Mouse (Mus musculus) neutrophil, adult 5-6 weeks (primary cell): ENCODE measurements around the gene Ptprt. TPM values are rescaled to one million over a fixed set of nuclear protein-coding genes. Genes with fewer than 3 reads are reported as not detected.

Source experiments
- ATAC-seq: fragments of 151-379, 151-347 bp; 2 replicates; pipeline ENCODE4 v1.8.0; 2017; ENCODE audit warnings: mild to moderate bottlenecking, moderate TSS enrichment; ENCODE audit not compliant: insufficient number of reproducible peaks, poor library complexity, low FRiP score, severe bottlenecking; ENCODE audit errors: extremely low read depth
- total RNA-seq: library from RNA; stranded (forward); fragments of 200-1000 nt; gene quantifications from 2 replicates; pipeline ENCODE4 v1.2.3, GENCODE M21; 2017

The Ptprt gene
- total RNA-seq, 1 experiment from 2014 or later = not detected

DNA sequence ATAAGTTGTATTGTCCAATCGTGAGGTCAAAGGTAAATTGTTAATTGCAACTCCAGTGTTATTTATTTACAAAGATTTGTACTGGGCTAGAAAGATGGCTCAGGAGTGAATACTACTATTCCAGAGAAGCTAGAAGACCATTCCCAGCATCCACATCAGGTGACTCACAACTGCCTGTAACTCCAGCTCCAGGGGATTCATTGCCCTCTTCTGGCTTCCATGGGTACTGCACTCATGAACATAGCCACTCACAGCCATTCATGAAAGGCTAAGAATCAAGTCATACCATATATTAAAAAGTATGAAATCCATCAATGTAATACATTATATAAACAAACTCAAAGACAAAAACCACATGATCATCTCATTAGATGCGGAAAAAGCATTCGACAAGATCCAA is 224.3 kb downstream of the Ptprt start:
- no peak for ATAC-seq

DNA sequence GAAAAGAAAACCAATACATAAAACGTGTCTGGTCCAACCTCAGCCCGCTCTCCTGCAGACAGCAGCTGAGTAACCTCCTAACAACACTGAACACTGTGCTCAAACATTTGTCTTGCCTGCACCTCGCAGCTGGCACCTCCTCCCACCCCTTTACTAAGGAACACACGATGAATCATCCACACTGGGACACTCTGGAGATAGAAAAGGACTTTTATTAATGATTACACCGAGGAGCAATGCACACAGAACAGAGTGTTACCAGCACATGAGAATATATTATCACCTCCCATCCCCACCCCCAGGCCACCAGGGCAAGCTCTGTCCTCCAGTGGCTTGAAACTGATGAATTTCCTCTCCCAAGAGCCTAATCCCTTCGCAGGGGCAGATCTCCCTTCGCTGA is 230.8 kb downstream of the Ptprt start:
- ATAC-seq = no peak

DNA sequence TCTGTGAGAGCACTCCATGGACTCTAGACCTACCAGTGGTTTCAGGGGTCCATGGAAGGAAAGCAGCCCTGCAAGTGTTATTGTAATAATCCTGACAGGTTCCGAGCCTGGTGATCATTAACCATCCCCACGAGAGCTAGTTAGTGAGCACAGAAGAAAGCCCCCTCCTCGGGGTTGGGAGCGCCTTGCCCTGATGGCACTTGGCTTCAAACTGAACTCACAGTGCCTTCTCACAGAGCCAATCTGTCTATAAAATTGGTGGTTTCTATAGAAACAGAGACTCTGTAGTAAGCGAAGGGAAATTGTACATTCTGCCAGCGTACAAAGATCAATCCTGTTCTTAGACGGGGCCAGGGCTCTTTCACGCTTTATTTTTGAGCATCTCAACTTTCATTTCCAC is 234.8 kb downstream of the Ptprt start:
- no peak for ATAC-seq

DNA sequence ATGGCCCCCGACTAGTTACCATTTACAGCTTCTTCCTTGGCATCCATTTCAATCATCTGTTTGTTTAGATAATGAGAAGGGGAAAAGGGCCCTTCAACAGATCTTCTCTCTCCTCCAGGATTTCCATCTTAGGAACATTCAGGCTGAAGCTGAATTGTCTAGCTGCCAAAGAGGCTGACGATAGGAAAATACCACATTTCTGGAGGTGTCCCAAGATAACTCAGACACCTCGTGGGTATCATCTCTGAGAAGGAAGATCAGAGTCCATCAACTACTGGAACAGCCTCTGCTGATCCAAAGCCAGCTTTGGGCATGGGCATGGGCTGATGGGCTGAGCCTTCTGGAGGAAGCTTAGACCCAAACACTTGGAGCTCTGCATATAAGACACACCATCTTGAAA is 242.8 kb downstream of the Ptprt start:
- no peak for ATAC-seq

DNA sequence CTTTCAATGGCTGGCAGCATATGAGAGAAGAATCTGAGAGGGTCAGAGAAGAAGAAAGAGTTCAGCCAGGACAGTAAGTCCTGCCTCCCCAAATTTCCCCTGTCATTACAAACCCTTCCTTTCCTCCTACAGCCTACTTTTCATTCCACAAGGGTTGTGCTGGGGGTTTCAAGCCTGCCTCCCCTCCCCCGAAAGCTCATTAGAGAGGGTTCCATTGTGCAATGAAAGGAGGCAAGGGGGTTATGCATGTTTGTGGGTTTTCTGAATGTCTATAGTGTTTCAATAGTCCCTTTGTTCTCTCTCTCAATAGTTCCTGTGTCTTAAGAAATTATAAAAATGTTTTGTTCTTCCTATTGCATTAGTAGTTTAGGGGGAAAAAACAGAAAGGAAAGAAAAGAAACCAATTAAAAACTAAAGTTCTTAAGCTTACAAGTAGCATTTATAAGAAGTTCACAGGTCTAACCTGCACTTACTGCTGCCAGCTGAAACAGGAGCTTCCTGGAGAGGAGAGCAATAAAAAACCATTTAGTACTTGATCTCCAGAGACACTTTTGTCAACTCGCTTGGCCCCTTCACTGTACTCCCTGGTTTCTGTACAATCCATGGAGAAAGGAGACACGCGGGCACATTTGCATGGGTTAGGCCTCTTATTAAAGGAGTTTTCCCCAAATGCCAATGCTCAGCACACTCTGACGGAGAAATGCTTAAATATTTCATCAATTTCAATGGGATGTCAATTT is 247.7 kb downstream of the Ptprt start:
- ATAC-seq = no peak

DNA sequence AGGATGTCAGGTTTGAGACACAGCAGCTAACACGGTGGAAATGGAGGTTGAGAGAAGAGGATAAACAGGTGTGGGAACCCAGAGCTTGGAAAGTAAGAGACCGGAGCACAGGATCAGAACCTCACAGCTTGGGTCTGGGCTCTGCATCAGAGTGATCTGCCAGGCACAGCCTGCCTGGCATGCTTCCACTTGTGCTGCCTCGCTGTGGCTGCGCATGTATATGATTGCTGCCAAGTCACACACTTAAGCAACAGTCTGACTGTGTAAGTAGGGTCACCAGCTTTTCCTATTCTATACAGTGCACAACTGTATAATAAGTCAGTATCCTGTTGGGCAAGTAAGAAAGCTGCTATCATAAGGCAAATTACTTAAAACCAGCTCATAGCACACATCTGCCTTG is 249.9 kb downstream of the Ptprt start:
- ATAC-seq = no peak

DNA sequence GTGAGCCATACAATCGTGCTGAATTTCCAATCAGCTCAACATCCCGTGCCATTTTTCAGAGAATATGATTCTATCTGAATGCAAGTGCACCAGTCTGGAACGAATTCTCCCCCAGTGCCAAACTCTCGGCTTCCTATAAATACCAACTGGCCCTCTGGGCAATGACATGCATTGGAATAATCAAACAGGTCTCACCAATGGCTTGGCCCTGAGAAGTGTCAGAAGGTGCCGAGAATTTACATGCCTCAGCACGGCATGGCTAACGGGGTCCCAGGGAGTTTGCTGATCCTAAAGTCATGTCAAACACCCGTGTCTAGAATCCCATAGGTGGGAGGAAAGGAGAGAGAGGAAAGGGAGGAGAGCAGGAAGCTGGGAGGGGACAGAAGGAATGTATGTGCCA is 251.7 kb downstream of the Ptprt start:
- ATAC-seq = no peak

DNA sequence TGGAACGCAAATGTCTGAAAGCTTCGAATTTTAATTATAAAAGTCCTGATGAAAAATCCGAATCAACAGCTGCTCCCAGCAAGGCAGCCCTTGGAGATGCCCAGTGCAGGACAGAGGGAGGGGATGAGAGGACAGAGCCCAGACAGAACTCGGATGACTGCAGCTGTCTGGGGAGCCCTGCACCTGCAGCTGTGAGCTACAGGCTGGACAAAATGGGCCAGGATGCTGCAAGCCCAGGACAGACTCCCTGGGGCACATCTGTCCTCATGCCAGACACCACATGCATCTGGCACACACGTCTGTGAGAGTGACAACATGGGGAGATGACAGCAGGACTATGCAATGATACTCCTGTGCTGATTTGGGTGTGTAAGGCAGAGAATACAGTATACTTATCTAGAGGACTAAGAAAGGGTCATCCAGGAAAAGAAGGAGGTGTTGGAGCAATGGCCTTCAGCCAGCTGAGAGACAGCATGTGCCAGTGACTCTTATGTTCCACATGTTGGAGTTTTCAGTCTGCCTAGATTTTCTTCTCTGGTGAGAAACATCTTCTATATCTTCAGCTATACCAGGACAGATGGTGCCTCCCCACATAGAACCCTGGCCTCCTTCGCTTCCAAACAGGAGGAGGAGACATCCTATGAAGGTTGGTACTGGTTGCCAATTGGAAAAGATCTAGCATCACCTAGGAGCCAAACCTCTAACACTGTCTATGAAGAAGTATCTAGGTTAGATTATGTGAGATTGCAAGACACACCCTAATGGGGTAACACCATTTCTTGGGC is 259.4 kb downstream of the Ptprt start:
- 0 out of 2 replicates have a peak, but pooled peaks have one; percentile 16 for ATAC-seq

DNA sequence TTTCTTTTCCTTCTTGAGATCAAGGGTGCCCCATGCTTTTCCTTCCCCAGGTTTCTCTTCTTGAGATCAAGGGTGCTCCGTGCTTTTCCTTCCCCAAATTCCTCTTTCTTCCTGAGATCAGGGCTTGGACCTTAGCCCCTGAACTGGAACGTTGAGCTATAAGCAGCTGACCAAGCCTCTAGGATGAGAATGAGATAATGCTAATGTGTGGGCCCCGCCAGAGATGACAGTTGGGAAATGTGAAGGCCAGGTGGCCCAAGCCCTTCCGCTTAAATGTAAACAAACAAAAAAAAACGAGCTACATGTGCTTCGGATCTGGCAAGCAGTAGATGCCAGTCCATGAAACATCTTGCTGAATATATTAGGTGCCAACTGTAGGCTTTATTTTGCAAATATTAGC is 266.3 kb downstream of the Ptprt start:
- no peak for ATAC-seq

DNA sequence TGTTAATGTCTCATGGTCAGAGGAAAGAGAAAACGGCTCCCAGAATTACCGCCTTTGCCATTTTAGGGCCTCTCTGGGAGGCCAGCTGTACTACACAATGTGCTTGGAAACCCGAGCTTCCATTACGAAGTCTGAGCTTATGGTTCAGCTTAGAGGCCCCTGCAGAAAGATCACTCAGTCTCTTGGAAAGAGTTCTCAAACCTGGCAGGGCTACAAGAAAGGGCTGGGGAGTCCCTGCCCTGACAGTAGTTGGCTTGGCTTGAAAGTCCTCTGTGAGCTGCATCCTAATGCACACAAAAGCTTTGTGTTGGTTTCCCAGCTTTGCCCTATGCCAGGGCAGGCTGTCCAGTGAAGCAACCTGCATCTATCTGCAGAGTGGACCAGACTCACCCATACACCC is 269.1 kb downstream of the Ptprt start:
- ATAC-seq = no peak

DNA sequence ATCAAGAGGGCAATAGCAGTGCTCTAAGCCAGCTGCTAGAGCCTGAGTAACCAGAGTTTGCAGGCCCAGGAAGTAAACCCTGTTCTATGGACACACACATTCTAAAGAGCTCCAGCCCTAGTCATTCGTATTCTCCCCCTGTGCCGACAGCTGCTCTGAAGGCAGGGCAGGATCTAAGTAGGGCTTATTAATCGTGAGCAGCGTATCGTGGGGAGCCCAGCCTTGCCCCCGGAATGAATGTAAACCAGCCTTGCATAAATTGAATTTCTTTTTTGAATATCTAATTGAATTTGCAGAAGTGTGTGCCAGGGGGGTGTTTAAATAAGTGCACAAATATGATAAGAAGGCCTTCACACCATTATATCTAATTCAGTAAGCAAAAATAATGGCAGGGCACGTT is 283.6 kb downstream of the Ptprt start:
- ATAC-seq = no peak

DNA sequence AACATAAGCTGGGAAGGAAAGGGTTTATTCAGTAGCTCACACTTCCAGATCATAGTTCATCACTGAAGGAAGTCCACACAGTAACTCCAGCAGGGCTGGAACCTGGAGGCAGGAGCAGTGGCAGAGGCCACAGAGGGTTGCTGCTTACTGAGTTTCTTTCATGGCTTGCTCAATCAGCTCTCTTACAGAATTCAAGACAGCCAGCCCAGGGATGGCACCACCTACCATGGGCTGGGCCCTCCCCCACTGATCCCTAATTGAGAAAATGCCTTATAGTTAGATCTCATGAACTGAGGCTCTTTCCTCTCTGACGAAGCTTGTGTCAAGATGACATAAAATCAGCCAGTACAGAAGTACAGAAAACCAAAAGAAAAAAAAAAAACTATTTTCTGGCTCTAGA is 311.9 kb downstream of the Ptprt start:
- ATAC-seq = no peak

DNA sequence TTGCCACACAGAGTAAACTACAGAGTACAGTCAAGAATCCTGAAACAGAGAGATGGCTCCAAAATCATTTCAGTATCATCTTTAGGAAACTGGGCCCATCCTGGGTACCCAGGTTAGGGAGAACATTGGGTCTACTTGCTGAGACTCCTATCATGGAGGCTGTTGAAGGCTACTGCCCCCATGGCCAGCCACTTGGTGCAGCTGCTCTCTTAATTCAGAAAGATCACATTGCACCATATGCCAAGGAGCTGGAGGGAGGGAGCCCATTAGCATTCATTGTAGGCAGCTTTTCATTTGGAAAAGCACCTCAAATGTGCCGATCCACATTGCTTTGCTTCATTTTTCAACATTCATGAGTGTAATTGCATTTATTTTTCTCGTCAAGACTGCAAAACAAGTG is 319.1 kb downstream of the Ptprt start:
- ATAC-seq = no peak

DNA sequence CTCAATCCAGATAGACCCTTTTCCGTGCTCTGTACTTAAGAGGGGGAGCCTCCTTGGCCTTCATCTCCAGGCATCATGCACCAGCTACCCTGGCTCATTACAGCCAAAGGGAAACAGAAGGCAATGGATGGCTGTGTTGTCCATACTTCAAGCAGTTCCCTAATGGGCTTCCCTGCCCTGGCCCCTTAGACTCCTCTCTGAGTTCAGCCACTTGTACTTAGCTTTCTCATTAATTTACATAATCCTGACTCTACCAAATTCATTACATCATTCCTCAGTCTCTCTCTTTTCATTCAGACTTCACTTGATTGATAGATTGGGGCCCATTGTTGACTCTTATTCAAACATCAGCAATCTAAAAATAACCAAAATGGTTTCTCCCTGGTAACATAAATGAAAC is 320.7 kb downstream of the Ptprt start:
- no peak for ATAC-seq

DNA sequence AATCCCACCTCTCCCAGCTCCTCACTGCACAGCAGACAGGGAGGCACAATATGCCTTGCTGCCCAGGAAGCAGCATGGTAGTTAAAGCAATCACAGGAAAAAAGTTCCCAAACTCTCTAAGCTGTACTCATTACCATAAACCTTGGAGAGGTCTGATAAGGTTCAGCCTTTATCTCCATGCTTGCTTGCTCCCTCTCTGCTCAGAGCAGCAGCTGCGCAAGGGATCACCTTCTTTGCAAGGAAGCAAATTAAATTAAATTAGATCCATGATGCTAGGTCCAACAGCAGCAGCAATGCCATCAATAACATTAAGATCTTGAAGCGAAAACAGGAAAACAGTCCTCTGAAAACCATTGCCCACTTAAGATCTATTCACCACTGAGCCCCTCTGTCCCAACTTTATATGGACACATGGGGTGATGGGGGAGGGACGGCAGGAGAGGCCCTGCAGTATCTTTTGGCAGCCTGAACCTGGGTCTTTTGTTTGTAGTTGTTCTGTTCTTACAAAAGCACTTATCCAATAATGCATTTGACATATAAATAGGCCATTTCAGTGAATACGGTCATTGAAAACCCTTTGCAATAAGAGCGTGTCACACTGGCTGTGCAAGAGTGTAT is 328.8 kb downstream of the Ptprt start:
- no peak for ATAC-seq

DNA sequence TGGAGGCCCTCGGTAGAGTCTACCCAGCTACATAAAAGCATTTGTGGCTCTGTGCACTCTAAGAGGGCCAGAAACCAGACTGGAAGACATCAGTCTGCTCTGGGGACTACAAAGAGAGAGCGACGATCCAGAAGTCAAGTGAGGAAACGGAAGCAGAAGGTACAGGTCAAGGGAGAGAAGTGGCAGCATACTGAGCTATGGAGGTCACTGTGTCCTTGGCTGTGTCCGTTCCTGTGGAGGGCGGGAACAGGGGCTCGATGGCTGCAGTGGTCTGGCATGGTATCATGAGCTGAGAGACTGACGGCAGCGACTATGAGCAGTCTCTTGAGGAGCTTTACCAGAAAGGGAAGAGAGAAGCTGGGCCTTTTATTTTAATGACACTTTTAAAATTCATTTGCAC is 331.5 kb downstream of the Ptprt start:
- ATAC-seq = no peak

DNA sequence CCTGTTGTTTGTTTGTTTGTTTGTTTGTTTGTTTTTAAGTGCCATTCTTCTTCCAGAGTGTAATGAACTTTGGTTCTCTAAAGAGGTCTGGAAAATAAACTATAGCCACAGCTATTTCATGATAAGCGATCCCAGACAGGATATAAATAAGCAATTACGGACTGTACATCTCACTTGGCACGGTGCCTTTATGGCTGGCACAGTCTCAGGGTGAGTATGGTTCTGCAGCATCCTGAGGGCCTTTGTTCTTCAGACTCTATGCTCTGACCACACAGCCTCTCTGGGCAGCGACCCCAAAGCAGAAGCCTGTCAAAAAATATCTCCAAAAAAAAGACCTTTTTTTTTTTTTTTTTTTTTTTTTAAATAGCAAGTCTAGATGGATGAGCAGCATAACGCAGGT is 338.5 kb downstream of the Ptprt start:
- ATAC-seq = no peak

DNA sequence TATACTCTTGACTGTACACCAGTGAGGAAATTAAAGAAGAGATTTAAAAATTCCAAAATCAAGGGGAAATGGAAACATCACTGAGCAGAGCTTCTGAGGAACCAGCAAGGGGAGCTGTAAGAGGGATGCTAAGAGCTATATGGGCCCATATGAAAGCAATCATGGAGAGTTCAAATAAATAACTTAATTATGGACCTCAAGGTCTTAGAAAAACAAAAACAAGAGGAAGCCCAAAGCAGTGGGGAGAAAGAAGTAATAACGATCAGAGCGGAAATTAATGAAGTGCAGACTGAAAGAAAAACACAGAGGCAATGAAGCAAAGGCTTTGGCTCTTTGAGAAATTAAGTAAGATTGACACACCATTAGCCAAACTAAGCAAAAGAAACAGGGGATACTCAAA is 353.0 kb downstream of the Ptprt start:
- ATAC-seq = no peak

DNA sequence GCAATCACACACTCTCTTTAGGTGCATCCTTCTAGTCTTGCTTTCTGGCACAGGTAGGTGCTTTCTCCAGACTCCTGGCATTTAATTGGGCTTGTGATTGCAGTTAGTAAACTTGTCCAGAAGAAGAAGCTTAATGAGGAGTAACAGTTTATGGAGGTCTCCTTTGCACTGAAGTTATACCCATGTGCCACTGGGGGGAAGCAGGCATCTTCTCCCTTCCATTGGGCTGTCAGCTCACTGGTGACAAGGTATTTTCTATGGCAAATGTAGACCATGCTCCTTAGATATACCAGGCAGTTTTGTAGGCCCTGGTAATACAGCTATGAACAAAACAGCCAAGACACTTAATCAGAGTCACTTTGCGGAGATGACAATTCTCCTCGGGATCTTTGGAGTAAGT is 366.9 kb downstream of the Ptprt start:
- no peak for ATAC-seq

DNA sequence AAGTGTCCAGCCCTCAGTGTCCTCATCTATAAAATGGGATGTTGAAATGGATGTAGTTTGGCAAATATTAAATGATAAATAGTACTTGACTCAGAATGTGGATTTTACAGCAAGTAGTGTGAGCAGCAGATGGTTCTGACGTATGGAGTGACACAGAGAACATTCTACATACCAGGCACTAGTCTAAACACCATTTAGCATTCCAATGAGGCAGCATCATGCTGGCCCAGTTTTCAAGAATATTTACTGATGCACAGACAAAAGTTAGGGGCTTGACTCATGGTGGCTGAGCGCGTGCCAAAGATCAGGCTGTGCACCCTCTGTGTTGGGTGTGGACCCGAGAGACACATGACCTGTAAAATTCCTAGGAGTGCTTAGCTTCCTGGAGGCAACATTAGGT is 378.3 kb downstream of the Ptprt start:
- ATAC-seq = no peak
